Mouse (Mus musculus) gastrocnemius, postnatal 14 days (tissue): ENCODE data around the gene Hic1. TPM values are rescaled to one million over a fixed set of nuclear protein-coding genes. Genes with fewer than 3 reads are reported as not detected.

Experiments used
- DNase-seq: peaks from one replicate; pipeline ENCODE4 v3.0.0; 2021; ENCODE audit warnings: mixed read lengths
- intact Hi-C: fragments of 180-260 bp; cut with DNase I; formaldehyde crosslinking; loops from one replicate; pipeline ENCODE4 v1.15.1; 2025; ENCODE audit warnings: low total_unique reads
- total RNA-seq, 2 experiments: library from RNA; stranded (reverse); gene quantifications; 2 replicates each; pipeline ENCODE4 v1.2.3; 2021

Hic1 gene
- total RNA-seq, 2 experiments from 2014 or later = 12.3 to 18.9 TPM

DNA sequence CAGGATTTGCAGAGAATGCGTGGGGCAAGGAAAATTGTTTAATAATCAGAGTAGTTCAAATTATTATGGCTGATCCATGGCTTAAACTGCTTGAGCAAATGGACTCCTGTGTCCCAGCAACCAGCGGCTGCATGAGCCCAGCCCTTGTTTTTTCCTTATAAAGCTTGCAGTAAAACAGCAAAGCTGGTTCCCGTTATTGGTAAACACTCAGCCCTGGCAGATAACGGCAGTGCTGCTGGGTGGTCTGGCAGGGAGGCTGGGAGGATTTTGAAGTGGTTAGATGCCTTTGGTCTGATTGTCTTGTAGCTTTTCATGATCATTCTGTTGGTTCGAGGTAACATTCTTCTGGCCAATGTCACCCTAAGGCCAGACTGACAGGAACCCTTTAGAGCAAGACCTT lies 12.9 kb downstream of the Hic1 start:
- intact Hi-C loops = no loop called here
- DNase-seq = no peak

GRCm38 (mm10) chr11:75155985-75156384 lies 13.3 kb downstream of the Hic1 start:
- intact Hi-C loops = no loop called here
- no peak for DNase-seq

DNA sequence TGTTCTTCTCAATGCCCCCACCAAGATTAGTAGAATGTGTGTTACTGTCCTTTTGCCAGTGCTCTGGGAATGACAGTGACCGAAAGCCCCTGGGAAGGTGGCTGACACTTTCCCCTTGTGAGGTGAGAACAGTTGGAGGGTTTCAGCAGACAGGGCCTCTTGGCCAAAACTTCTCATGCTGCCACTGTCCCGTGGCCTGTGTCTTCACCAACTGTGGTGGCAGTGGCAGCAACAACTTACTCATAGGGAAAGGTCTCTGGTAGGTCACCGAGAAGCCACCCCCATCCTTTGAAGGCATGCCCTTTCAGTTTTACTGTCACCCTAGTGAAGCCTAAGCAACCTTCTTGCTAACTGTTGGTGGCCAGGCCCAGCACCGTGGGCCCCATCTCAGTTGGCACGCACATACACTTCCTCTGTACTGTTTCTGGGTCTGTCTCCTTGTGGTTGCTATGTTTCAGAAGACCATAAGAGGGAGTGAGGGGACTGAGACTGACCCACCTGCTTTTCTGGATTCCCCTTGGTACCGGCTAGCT lies 15.2 kb downstream of the Hic1 start:
- intact Hi-C loops = no loop called here
- no peak for DNase-seq

DNA sequence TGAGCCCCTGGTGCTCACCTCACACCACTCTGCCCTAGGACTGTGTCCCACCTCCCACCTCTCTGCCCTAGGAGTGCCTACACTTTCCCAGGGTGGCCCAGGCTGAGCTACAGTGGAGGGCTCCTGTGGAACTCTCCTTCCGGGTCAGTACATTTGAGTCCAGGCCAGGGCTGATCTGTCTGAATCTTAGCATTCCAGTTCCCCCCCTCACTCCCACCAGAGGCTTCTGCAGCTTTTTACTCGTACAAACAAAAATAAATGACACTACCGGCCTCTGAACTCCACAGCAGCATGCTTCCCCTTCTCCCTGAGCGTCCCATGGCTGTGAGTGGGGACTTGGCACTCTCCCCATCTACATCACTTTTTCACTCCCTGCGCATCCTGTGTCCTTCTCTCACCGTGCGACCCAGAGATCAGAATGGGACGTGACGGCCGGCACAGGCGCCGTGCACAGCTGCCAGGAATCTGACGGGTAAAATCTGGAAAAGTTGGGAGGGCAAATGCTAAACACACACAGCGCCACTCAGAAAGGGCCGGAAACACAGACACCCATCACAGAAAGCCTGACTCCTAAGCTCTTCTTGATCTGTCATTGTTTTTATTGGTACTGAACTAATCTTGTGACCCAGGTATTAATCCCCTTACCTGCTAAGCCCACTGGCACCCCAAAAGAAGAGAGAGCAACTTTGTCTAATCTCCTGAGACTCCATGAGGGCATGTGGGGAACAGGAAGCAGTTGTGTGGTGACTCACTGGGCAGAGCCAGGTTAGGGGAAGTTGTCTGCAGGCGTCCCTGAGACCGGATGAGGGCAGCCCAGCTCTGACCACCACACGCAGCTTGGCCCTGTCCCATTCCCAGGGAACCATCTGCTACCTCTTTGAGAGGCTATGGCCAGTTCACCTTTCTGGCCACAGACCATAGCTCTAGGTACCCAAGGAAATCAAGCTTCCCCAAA lies 16.4 kb downstream of the Hic1 start:
- no peak for DNase-seq
- intact Hi-C loops = no loop called here

- intact Hi-C loops = no loop called here
- DNase-seq = no peak
Measured at GRCm38 (mm10) chr11:75150346-75150745, 19.0 kb downstream of the Hic1 start.

- intact Hi-C loops = no loop called here
- no peak for DNase-seq
Measured at GRCm38 (mm10) chr11:75148332-75149035, 20.8 kb downstream of the Hic1 start.

DNA sequence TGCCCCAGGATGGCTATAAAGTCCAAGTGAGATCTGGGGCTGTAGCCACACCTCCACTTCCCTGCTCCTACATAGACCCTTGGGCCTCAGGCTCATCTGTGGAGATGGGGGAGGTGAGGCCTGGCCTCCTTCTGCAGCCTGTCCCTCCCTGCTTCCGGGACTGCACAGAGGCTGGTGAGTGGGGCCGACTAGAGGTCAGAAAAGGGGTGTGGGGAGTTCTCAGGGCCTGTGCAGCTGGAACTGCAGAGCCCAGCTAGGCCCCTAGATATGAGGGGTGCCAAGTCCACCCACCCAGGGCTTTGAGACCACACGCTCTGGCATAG lies 21.5 kb downstream of the Hic1 start:
- DNase-seq = peak; percentile 58

DNA sequence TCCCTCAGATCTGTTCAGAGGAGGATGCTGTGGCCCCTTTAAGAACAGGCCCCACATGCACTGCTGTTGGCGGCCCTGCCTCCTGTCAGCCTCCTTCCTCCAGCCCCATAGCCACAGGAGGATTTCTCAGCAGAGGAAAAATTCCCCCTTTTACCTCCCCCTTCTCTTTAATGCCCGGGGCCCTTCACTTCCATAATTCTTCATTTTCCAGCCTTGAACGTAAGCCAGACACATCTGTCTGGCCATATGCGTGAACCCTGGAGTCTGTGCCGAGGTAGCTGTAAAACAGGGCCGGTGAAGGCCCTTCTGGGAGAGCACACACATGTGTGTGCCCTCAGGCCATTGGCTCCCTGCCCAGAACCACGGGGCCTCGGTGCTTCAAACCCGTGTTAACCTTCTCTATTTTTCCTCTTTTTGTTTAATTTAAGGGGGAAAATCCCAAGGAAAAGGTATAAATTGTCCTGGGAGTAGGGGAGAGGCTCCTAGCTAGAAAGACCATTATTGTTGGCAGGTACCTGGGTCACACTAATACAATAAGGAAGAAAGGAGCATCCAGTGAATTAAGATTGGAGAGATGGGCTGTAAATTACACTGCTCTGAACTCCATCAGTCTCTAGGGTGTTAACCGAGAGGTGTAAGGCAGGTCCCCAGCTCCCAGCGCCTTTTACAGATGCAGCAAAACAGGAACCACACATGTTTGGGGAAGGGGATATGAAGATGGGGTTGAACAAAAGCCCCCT lies 22.0 kb downstream of the Hic1 start:
- intact Hi-C loops = no loop called here
- peak; percentile 33 for DNase-seq

More for the DNA sequence above, 21.5 kb downstream of the Hic1 start:
- intact Hi-C loops = no loop called here

GRCm38 (mm10) chr11:75145841-75146240 lies 23.5 kb downstream of the Hic1 start:
- DNase-seq = no peak
- intact Hi-C loops = no loop called here

DNA sequence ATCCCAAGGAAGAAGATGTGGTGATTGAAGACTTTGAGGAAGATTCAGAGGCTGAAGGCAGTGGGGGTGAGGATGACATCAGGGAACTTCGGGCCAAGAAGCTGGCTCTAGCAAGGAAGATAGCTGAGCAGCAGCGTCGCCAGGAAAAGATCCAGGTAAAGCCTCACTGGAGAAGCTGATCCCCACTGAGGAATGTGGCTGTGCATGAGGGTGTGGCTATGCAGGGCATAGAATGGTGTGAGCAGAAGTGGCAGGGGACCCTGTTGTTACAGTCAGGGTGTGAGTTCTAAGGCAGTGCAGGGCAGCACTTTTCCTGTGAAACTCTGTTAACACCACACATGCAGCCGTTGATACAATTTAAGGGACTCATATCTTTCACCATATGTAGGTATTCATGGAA lies 26.6 kb downstream of the Hic1 start:
- DNase-seq = no peak
- intact Hi-C loops = no loop called here

DNA sequence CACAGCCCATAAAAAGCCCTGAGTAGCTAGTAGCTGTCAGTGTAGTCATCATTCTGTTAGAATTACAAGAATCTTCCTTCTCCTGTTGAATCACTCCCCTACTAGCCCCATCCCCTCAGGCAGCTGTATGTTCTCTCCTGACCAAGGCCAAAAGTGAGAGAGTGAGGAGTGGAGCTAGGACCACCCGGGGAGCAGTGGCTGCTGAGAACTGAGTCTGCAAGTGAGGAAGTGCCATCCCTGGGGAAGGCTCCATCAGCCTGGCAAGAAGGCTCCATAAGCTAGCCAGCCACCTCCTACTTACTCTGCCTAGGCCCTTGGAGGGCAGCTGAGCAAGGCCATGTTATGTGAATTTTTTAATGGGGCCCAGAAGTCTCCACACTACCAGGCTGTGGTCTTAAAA lies 27.4 kb downstream of the Hic1 start:
- intact Hi-C loops = no loop called here
- peak; percentile 21 for DNase-seq

GRCm38 (mm10) chr11:75141038-75141437 lies 28.3 kb downstream of the Hic1 start:
- DNase-seq = no peak
- intact Hi-C loops = no loop called here

DNA sequence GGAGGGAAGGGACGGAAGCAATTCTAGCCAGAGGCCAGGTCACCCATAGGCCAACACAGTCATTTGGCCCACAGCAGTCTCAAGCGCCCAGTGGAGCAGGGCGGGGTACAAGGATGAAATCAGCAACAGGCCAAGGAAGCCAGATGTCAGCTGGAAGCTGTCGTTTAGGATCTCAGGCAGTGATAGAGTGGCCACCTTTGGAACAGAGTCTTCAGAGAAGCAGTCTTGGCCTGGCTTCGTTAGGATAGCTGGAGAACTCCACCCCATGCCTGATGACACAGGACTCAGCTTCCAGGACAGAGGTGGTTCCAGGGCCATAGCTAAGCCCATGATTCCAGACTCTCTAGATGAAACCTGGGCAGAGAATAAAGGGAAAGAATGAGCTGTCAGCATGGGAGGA lies 28.9 kb downstream of the Hic1 start:
- peak; percentile 71 for DNase-seq
- intact Hi-C loops = no loop called here

DNA sequence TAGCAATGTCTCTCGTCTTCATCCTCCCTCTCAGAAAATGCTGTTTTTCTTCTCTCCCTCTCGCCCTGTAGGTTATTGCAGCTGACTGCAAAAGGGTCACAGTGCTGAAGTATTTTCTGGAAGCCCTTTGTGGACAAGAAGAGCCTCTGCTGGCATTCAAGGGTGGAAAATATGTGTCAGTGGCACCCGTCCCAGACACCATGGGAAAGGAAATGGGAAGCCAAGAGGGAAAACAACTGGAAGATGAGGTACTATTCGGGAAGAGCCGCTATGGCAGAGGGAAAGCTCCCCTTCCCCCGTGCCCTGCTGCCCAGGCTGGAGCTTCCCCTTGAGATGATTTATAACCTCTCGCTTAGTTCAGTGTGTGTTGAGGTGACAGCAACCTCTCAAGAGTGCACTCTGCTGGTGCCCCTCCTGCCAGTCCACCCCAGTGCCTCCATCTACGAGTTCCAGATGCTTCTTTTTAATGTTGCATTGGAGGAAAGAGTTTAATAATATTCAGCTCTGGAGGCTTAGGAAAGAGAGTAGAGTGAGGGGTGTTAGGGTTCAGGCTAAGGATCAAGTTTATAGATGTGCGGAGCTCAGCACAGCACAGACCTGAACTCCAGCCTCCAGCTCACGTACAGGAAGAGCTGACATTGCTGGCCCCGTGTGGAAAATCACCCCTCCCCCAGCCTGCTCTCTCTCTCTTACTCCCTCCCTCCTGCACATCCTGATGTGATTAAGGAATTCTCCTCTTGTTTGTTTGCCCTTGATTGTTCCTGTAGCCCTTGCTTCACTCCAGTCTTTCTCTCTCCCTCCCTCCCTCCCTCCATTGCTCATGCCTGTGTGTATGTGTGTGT lies 30.0 kb downstream of the Hic1 start:
- intact Hi-C loops = no loop called here
- DNase-seq = peak; percentile 77

GRCm38 (mm10) chr11:75136666-75137398 lies 32.5 kb downstream of the Hic1 start:
- DNase-seq = no peak
- intact Hi-C loops = no loop called here

- intact Hi-C loops = no loop called here
Measured at GRCm38 (mm10) chr11:75135358-75135757, 34.0 kb downstream of the Hic1 start.

GRCm38 (mm10) chr11:75134485-75135068 lies 34.7 kb downstream of the Hic1 start:
- intact Hi-C loops = no loop called here
- DNase-seq = peak; percentile 29

More at GRCm38 (mm10) chr11:75135358-75135757, 34.0 kb downstream of the Hic1 start:
- DNase-seq = no peak

GRCm38 (mm10) chr11:75133951-75134350 lies 35.4 kb downstream of the Hic1 start:
- DNase-seq = peak; percentile 63
- intact Hi-C loops = no loop called here
